Mouse (Mus musculus) frontal cortex, postnatal 10 days (tissue): ENCODE measurements around the gene Gm20917.
"Not testable (repeated sequence)": the region's sequence is repeated elsewhere in the genome, so short reads cannot be mapped to it uniquely, and the experiment has no call there.

Source experiments
- DNase-seq, 2 experiments: peaks; one replicate each; pipeline ENCODE4 v3.0.0; 2022; ENCODE audit warnings: low spot score in 2 of 2, mixed read lengths in 1 of 2

The Gm20917 gene

GRCm38 (mm10) chrY:79151022-79151421 lies at the start of gene Gm20917:
Gm20917 (minus strand) TSS chrY:79151122.
- DNase-seq: not testable (repeated sequence)
